Mouse (Mus musculus): Measurements from ENCODE around the gene Tceal1.
"Not testable (repeated sequence)": the region's sequence is repeated elsewhere in the genome, so short reads cannot be mapped to it uniquely, and the experiment has no call there.

DNA sequence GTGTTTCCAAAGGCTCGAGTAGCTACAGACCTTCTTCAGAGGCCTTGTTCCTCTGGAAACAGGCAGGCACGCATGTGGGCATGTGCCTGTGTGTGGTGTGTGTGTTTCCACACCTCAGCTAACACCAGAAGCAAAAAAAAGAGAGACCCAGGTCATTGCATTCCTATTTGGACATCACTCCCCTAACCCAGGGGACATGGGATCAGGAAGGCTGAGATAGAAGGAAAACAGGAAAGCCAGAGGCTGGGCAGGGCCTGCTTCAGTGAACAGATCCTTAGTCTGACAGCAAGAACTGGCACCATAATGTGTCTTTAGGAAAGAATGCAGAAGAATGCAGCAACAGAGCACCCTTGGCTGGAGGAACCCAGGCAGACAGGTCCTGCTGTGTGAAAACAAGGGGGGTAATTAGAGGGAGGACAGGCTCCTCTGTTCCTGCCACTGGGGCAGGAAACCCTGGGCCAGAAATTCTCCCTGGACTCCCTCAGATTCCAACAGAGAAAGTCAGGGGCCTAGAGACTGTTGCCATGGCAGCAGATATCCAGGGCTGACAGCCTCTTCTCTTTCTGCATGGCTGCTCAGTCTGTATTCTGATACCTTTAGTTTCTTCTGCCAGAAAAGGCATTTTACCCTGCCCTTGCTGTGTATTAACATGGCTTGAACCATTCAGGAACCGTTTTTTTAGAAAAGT is 16.0 kb upstream of the Tceal1 start:
- TF ChIP-seq EP300, CTCF (IDR thresholded peaks at IDR 0.05; ENCODE audit: low read depth): not testable (repeated sequence)
